Mouse (Mus musculus): Measurements from ENCODE around the gene Cul1. TPM values are rescaled to one million over a fixed set of nuclear protein-coding genes. Genes with fewer than 3 reads are reported as not detected.
"Not testable (repeated sequence)": the region's sequence is repeated elsewhere in the genome, so short reads cannot be mapped to it uniquely, and the experiment has no call there.

The Cul1 gene
- 100 to 1,000 TPM in 1 of 2 experiments, 10 to 100 TPM in 1; 89.5 to 109 TPM for total RNA-seq (2021)
- long read RNA-seq, experiment 1, transcript Cul1-201 (22 exons, 3,161 nt): major isoform, 144 of 173 reads
- long read RNA-seq, experiment 1, partial matches to known transcripts: 6 of 173 reads
- long read RNA-seq, experiment 1, other reads (novel, unspliced or antisense): 23 of 173 reads
- long read RNA-seq, experiment 2, transcript Cul1-201 (22 exons, 3,161 nt): major isoform, 110 of 137 reads
- long read RNA-seq, experiment 2, partial matches to known transcripts: 9 of 137 reads
- long read RNA-seq, experiment 2, other reads (novel, unspliced or antisense): 18 of 137 reads

- DNase-seq (ENCODE audit: low spot score in 2 of 2): no peak
These were observed at the start of gene Cul1 for GRCm38 (mm10) chr6:47453098-47453497. Cul1 (plus strand) TSS chr6:47453398.

GRCm38 (mm10) chr6:47404419-47405382 is 48.5 kb upstream of the Cul1 start:
- peak in 1 of 2 experiments; percentile 35 for DNase-seq (ENCODE audit: low spot score in 2 of 2)

- no peak for DNase-seq (ENCODE audit: low spot score in 2 of 2)
These were observed 40.2 kb upstream of the Cul1 start for GRCm38 (mm10) chr6:47412886-47413606.

- no peak for DNase-seq (ENCODE audit: low spot score in 2 of 2)
These were observed 39.5 kb upstream of the Cul1 start for GRCm38 (mm10) chr6:47413656-47414055.

- no peak for DNase-seq (ENCODE audit: low spot score in 2 of 2)
These were observed 34.5 kb upstream of the Cul1 start for GRCm38 (mm10) chr6:47418691-47419090.

GRCm38 (mm10) chr6:47420156-47420555 is 33.0 kb upstream of the Cul1 start:
- no peak for DNase-seq (ENCODE audit: low spot score in 2 of 2)

- no peak for DNase-seq (ENCODE audit: low spot score in 2 of 2)
These were observed 32.0 kb upstream of the Cul1 start for GRCm38 (mm10) chr6:47421221-47421620.

- no peak for DNase-seq (ENCODE audit: low spot score in 2 of 2)
These were observed 27.1 kb upstream of the Cul1 start for GRCm38 (mm10) chr6:47426136-47426535.

GRCm38 (mm10) chr6:47426556-47426955 is 26.6 kb upstream of the Cul1 start:
- not testable (repeated sequence) for DNase-seq (ENCODE audit: low spot score in 2 of 2)

- not testable (repeated sequence) for DNase-seq (ENCODE audit: low spot score in 2 of 2)
These were observed 20.4 kb upstream of the Cul1 start for GRCm38 (mm10) chr6:47432795-47433194.

- DNase-seq (ENCODE audit: low spot score in 2 of 2): no peak
These were observed 13.1 kb upstream of the Cul1 start for GRCm38 (mm10) chr6:47440080-47440479.

- DNase-seq (ENCODE audit: low spot score in 2 of 2): no peak
These were observed 5.5 kb upstream of the Cul1 start for GRCm38 (mm10) chr6:47447658-47448057.

- peak; percentile 24 to 68 for DNase-seq (ENCODE audit: low spot score in 2 of 2)
These were observed 428 bp downstream of the Cul1 start for GRCm38 (mm10) chr6:47453522-47454130.

- peak; percentile 76 to 84 for DNase-seq (ENCODE audit: low spot score in 2 of 2)
These were observed 955 bp downstream of the Cul1 start for GRCm38 (mm10) chr6:47454131-47454574.

- DNase-seq (ENCODE audit: low spot score in 2 of 2): peak; percentile 55 to 73
These were observed 1.7 kb downstream of the Cul1 start for GRCm38 (mm10) chr6:47454575-47455571.

- DNase-seq (ENCODE audit: low spot score in 2 of 2): no peak
These were observed 2.6 kb downstream of the Cul1 start for GRCm38 (mm10) chr6:47455843-47456242.

- DNase-seq (ENCODE audit: low spot score in 2 of 2): no peak
These were observed 3.7 kb downstream of the Cul1 start for GRCm38 (mm10) chr6:47456853-47457252.

GRCm38 (mm10) chr6:47465400-47465799 is 12.2 kb downstream of the Cul1 start:
- DNase-seq (ENCODE audit: low spot score in 2 of 2): no peak

GRCm38 (mm10) chr6:47466488-47466887 is 13.3 kb downstream of the Cul1 start:
- no peak for DNase-seq (ENCODE audit: low spot score in 2 of 2)

- DNase-seq (ENCODE audit: low spot score in 2 of 2): no peak
These were observed 13.9 kb downstream of the Cul1 start for GRCm38 (mm10) chr6:47467058-47467457.

Measured in gastrocnemius, postnatal 4 days (tissue).